Mouse (Mus musculus): ENCODE measurements around the gene Col6a3.

DNA sequence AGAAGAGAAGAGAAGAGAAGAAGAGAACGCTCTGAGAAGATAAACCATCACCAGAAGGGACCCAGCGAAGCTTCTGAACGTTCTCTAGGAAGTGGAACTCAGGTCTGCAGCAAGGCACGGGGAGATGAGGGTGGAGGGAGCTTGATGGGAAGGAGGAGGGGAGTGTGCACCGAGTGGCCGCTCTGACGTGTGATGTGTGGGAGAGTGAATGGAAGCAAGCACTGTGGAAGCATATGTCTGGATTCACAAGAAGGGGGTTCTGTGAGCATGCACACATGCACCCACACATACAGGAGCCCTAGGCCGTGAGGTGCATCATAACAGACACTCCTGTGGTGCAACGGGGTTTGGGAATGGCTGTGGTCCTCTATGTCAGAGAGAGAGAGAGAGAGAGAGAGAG is 34.8 kb downstream of the Col6a3 start:
- TF ChIP-seq CTCF (IDR thresholded peaks at IDR 0.05; ENCODE audit: insufficient read depth, low read length) (no peak), POLR2A (IDR thresholded peaks at IDR 0.05; ENCODE audit: borderline replicate concordance, extremely low read depth, low read depth, low read length) (no peak)

All from lung, adult 2 months (tissue).